In genomic region chr8:44997829-44998228, GRCm38 (mm10) we compare ENCODE assay signal across 10 mouse cellular contexts.
DNase-seq lines count a peak whose midpoint lies in the region; ATAC-seq and TF ChIP-seq lines count a peak whose summit lies in the region.
"Had no signal": no experiment of that assay in that cellular context is flagged by ENCODE, and none has a peak within 500 bp of the region (broad histone marks: within the 10 kb centered on the region; RNA-seq: fewer than 3 reads in every experiment).

No protein-coding gene starts in this region.

- no peak overlapping the region for H3K4me3 ChIP-seq in intestine, embryonic 14.5 days (ENCODE audit: low read depth, low read length)
- H3K4me3 ChIP-seq in intestine, embryonic 16.5 days (ENCODE audit: low read length), result no peak overlapping the region
- H3K4me3 ChIP-seq in left cerebral cortex, adult 2 months, result no peak overlapping the region
- H3K4me3 ChIP-seq: forebrain, embryonic 12.5 days; lung, embryonic 15.5 days had no signal

- no peaks in the 10 kb centered on the region for H3K27me3 ChIP-seq in intestine, embryonic 14.5 days (replicated peaks; ENCODE audit: control insufficient read depth, insufficient read depth, low read length)
- H3K27me3 ChIP-seq in intestine, embryonic 16.5 days (replicated peaks; ENCODE audit: control insufficient read depth, insufficient read depth, low read length), result no peaks in the 10 kb centered on the region
- H3K27me3 ChIP-seq: forebrain, embryonic 12.5 days had no signal

- H3K9ac ChIP-seq in intestine, embryonic 14.5 days (ENCODE audit: low read length), result no peak overlapping the region
- H3K9ac ChIP-seq in intestine, embryonic 16.5 days (ENCODE audit: low read depth, low read length), result no peak overlapping the region
- H3K9ac ChIP-seq: forebrain, embryonic 12.5 days; lung, embryonic 15.5 days had no signal

- no peaks in the 10 kb centered on the region for H3K9me3 ChIP-seq in intestine, embryonic 14.5 days (ENCODE audit: control insufficient read depth, low read length)
- H3K9me3 ChIP-seq in intestine, embryonic 16.5 days (ENCODE audit: control insufficient read depth, low read length), result no peaks in the 10 kb centered on the region
- H3K9me3 ChIP-seq: forebrain, embryonic 12.5 days; lung, embryonic 15.5 days had no signal

- peaks cover 43% of the 10 kb centered on the region for H3K4me1 ChIP-seq in intestine, embryonic 14.5 days (replicated peaks; ENCODE audit: control insufficient read depth, insufficient read depth, low read length)
- peaks cover 59% of the 10 kb centered on the region for H3K4me1 ChIP-seq in intestine, embryonic 16.5 days (ENCODE audit: control insufficient read depth, insufficient read depth, low read length)

- ATAC-seq in intestine, embryonic 14.5 days (replicated peaks; ENCODE audit: low FRiP score, low TSS enrichment, low read depth), result no peak
- ATAC-seq in intestine, embryonic 16.5 days, result no peak
- ATAC-seq in granulocyte monocyte progenitor cell, adult 5-6 weeks (replicated peaks; ENCODE audit: poor library complexity, severe bottlenecking), result peak; percentile 82

- TF ChIP-seq CTCF in left cerebral cortex, adult 2 months (IDR thresholded peaks at IDR 0.05), result no peak

- WGBS in intestine, embryonic 14.5 days, result 62% methylated on average over 6 of the region's 6 CpGs
- WGBS in intestine, embryonic 16.5 days, result 62% methylated on average over 6 of the region's 6 CpGs

- intact Hi-C loops in left cerebral cortex, adult 2 months (cut with DNase I), result no loop called here

- no peaks in the 10 kb centered on the region for H3K36me3 ChIP-seq in intestine, embryonic 14.5 days (ENCODE audit: control insufficient read depth, insufficient read depth, low read length)
- no peaks in the 10 kb centered on the region for H3K36me3 ChIP-seq in intestine, embryonic 16.5 days (ENCODE audit: control insufficient read depth, insufficient read depth, low read length)
- H3K36me3 ChIP-seq: forebrain, embryonic 12.5 days; lung, embryonic 15.5 days had no signal

- peak overlapping the region; percentile 37; the same call in 1 of the 2 replicates for H3K4me2 ChIP-seq in intestine, embryonic 14.5 days (ENCODE audit: low read length)
- no peak overlapping the region for H3K4me2 ChIP-seq in intestine, embryonic 16.5 days (ENCODE audit: low read depth, low read length)

- H3K27ac ChIP-seq in intestine, embryonic 14.5 days (ENCODE audit: low read depth), result peak overlapping the region; percentile 84; the same call in 1 of the 2 replicates
- H3K27ac ChIP-seq in intestine, embryonic 16.5 days (ENCODE audit: low read length), result no peak overlapping the region
- no peak overlapping the region for H3K27ac ChIP-seq in left cerebral cortex, adult 2 months

- peak; percentile 79 for DNase-seq in heart, adult 11 months
- no peak for DNase-seq in heart, postnatal 4 days
- no peak for DNase-seq in intestine, embryonic 14.5 days (ENCODE audit: low spot score)
- peak; percentile 4 for DNase-seq in 416B (ENCODE audit: low read depth)
- DNase-seq in cerebellum, postnatal 14 days, result no peak
- DNase-seq in left cerebral cortex, adult 2 months (ENCODE audit: extremely low spot score in 1 of 2, low spot score in 2 of 2), result no peak

Comparison
In these comparisons a context has a peak if more than half of its experiments do, and no peak if none do; other contexts are left out.
1. DNase-seq: peak in heart, adult 11 months (single experiment) and 416B (single experiment); none in heart, postnatal 4 days (single experiment), intestine, embryonic 14.5 days (single experiment), cerebellum, postnatal 14 days (0 of 2) and left cerebral cortex, adult 2 months (0 of 2).